Mouse (Mus musculus): ENCODE measurements around the gene Foxred2. TPM values are rescaled to one million over a fixed set of nuclear protein-coding genes. Genes with fewer than 3 reads are reported as not detected.

Gene Foxred2
- total RNA-seq (2021), result 1 to 10 TPM; 1.4 to 1.5 TPM
- long read RNA-seq, experiment 1, full-length matches to known transcripts, result 2 of 2 reads
- long read RNA-seq, experiment 1, partial matches to known transcripts, result 0 of 2 reads
- long read RNA-seq, experiment 1, other reads (novel, unspliced or antisense), result 0 of 2 reads
- long read RNA-seq, experiment 2, full-length matches to known transcripts, result 2 of 3 reads
- long read RNA-seq, experiment 2, partial matches to known transcripts, result 1 of 3 reads
- long read RNA-seq, experiment 2, other reads (novel, unspliced or antisense), result 0 of 3 reads

DNA sequence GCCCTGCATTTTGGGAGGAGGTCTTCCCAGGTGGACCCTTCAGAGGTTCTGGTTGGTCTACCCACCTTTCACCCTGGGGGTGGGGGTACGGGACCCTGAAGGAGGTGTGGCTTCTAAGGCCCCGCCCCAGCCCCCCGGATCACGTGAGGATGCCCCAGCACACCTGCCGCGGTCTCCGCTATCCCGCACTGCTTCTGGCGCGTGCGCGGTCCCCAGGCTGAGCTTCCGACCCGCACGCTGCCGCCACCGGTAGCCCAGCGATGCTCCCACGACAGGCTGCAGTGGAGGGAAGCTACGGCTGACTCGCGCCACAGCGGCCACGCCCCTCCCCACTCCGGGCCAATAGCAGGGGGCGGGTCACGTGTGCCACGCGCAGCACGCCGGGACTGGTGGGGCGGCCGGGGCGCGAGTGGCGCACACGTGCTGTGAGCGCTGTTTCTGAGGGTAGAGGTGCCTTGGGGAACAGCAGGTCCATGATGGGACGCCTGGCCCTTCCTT is at the start of gene Foxred2:
Gene Foxred2, minus strand, starts transcription at position 319 of the 498 bp plus-strand sequence.
- peak; percentile 71 to 83 for DNase-seq (ENCODE audit: low spot score in 2 of 2)

DNA sequence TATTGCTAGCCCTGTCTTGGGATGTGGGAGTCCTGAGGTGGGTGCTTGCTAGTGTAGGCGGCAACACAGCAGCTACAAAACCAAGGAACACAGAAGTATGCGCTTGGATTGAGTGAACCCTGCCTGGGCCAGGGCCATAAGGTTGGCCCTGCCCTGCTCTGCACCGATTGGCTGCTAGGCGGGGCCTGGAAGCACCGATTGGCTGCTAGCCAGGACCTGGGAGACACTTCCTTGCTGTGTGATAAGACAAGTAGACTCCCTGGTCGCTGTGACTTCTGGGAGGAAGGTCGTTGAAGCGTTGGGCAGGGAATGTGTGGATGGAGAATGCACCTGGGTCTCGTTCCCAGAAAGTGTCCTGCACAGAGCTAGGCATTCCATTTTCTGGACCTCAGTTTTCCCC is 47.4 kb upstream of the Foxred2 start:
- DNase-seq (ENCODE audit: low spot score in 2 of 2), result no peak

DNA sequence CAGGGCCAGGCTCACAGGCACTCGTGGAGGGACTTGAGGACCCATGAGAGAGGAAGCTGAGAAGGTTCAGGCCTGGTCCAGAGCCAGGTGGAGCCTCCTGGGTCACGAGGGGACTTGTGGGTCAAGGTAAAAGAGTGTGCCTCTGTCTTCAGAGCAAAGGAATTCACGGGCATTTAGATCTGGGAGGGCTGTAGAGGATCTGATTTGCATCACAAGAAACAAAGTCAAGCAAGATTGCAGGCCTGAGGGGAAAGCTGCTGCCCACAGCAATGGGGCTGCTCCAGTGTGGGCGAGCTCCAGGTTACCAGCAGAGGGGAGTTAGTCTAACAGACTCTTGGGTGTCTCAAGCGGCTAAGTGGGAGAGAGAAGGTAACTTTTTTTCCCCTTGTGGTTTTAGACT is 44.9 kb upstream of the Foxred2 start:
- no peak for DNase-seq (ENCODE audit: low spot score in 2 of 2)

DNA sequence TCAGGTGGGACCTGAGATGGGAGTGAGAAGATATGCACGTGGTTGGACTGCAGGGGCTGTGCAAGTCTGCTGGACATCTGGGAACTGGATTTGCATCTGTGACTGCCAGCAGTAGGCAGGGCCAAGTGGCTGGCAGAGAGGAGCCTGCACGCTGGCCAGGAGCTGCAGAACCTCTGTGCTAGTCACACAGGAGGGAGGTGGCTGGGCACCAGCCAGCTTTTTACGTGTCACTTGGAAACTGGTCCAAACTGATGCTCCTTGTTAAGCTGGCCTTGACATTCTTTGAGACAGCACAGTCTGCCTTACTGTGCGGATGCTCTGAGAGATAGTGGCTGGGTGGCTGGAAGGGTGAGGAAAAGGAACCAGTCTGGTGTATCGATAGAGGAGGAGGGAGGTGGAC is 32.0 kb upstream of the Foxred2 start:
- DNase-seq (ENCODE audit: low spot score in 2 of 2), result no peak

DNA sequence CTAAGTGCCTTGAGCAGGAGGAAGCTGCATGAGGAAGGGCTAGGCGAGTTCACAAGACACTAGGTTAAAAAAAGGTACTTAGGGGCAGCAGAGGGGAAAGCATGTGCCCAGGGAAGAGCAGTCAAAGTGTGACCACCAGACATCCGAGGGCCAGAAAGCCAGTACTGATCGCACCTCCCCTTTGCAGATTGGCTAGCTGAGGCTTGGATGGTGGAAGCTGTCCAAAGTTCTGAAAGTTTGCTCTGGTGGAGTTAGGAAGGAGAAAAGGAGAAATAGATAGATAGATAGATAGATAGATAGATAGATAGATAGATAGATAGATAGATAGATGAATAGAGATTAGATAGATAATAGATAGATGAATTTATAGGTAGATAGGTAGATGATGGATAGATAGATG is 26.9 kb upstream of the Foxred2 start:
- no peak for DNase-seq (ENCODE audit: low spot score in 2 of 2)

DNA sequence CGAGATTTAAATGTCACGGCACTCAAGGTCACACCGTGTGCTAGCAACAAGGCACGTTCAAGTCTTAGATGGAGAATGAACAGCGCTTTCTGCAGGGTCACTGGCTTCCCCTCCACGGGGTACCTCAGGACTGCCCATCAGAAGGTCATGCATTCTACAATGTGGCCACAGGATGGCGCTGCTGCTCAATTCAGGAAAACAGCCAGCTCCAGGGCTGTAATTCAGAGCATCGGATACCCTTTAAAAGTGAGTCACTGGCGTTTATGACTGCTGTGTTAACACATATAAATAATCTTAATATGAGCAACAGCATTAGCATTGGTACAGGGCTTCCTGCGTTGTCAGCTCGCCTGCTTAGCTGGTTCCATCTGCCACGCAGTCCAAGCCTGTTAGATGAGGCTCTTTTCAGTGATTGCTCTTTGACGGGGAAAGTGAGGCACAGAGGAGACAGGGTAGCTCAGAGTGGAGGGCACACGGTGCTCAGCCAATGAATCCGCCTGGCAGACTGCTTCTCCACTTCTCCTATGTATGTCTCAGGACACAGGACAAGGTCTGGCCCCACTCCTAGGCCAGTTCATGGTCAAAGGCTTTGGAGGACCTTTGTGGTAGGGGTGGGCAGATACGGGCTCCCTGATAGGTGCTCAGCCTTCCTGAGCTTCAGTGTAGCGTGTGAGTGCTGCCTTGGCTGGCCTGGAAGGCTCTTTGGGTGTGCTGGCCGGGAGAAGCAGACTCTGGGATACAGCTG is 25.8 kb upstream of the Foxred2 start:
- DNase-seq (ENCODE audit: low spot score in 2 of 2), result peak; percentile 37 to 48

DNA sequence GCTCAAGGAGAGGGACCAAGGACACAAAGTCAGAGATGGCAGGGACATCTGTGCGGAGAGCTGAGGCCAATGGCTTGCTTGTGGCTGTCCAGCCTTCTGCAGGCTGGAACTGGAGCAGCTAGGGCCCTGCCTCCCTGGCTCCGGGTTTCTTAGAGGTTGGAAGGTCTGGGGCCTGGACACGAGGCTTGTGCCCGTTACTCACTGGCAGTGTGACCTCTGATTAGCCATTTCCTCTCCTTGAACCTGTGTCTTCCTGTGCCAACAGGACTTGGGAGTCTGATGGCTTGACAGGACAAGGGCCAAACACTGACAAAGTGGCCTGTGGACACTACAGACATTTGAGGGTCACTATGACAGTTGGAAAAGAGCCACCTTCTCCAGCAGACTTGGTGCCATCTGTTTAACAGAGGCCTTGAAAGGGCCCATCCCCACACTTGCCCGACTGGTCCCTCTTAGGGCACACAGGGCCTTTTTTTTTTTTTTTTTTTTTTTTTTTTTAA is 24.7 kb upstream of the Foxred2 start:
- DNase-seq (ENCODE audit: low spot score in 2 of 2), result no peak

DNA sequence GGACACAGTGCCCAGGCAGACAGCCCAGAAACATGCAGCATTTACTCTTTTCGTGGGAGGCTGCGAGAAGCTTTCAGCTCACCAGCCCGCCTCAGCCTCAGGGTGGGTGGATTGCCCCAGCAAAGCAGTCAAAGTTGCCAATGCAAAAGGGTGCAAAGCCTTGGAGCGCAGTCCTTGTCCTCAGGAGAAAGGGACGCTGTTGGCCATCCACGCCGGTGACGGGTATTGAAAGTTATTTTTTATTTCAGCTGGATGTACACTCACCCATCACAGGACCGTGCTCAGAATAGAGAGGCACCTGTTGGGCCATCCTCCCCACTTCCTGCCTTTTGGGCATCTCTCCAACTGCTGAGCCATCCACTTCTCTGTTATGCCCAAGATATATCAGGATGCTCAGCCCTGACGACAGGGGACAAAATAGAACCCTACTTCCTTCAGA is 22.9 kb upstream of the Foxred2 start:
- DNase-seq (ENCODE audit: low spot score in 2 of 2), result no peak

DNA sequence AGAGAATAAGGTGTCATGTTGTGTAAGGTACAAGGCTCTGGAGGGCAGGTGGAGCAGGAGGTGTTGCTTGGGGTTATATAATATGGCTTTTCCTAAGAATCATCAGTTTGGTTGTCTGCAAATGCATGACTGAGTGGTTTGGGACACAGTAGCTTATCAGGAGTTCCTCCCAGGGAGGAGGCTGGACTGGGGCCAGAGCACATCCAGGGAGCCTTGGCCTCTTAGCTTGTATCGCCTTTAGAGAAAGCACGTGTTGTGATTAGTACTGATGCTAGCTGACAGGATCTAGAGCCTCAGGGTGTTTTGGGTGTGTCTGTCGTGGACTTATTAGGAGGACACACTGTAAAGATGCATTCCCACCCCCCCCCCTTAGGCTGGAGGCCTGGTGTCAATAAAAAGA is 21.1 kb upstream of the Foxred2 start:
- DNase-seq (ENCODE audit: low spot score in 2 of 2), result no peak

DNA sequence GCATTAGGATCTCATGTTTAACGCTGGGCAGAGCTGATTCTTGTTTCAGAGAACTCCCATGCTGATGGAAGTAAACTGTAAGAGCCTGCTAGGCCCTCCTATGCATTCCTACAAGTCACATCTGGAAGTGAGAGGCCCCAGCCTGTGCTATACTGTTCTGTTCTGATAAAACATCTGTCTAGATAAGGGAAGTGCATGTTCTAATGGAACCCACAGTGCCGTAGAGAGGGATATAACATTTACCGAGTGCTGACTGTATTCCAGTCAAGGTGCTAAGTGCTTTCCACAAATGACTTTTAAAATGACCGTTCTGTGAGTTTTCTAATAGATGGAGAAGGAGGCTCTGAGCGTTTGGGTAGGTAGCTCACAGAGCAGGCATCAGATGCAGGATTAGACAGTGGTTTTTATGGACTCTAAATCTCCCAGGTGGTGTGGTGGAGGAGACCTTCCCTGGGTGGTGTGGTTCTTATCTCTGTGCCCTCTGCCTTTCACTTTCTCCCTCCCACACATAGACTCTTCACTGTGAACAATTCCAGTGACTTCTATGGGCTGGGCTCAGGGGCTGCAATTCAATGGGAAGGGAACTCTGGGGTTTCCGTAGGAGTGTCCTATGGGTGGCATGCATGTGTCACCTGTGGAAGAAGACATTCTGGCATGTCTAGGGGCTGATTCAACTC is 17.8 kb upstream of the Foxred2 start:
- no peak for DNase-seq (ENCODE audit: low spot score in 2 of 2)

DNA sequence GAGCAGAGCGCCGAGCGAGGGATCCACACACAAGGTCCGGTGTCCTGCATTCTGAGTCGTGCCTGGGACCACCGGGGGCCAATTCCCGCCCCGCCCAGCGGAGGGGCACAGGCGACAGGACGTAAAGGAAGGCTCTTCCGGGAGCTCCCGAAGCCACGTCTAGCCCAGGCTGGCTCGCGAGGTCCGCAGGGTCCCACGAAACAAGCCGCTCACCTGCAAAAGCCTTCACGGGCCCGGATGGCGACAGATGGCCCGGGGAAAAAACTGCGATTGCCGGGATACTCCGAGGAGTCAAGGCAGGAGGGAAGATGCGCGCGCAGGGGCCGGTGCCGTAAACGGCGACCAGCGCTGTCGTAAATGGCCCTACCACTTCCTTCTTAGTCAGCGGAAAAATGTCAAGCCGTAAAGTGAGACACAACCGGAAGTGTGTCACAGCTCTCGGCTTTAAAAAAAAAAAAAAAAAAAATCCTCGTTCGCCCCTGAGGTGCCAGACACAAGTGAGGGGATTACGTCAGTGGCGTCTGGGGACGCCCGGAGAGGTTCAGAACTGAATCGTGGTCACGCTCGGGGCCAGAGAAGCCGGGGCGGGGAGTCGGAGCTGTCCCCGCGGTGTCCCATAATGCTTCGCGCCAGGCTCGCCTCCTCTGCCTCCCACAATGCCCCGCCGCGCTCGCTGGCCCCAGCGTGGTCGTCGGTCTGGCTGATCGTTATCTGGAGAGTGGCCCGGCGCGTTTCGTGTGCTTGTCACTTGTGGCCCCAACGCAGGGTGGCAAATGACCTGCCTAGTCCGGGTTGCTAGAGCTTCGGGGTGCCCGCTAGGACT is 14.2 kb upstream of the Foxred2 start, which contains the start of gene Eif3d:
Gene Eif3d, minus strand, starts transcription at position 344 of the 823 bp plus-strand sequence.
- DNase-seq (ENCODE audit: low spot score in 2 of 2), result peak; percentile 97

DNA sequence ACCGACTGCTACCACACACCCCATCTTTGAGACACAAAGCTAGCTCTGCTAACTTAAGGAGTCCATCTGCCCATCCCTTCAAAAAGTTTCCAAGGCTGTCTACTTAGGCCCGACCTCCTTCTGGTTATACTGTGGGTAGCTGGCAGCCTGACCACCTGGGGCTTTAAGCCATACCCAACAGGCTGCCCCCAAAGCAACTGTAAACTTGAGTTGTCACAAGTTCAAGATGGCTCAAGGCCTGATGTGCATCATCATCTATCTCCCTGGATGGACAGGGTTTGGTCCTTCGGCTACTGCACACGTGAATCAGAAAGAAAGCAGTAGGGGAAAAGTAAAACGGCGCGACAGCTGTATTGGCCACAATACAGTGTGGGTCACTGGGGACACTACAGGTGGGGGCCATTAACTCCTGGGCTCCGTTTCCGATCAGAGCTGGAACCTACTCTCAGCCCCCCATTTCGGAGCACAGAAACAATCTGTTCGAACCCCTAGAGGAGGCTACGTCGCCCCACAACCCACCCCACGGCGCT is 13.5 kb upstream of the Foxred2 start:
- no peak for DNase-seq (ENCODE audit: low spot score in 2 of 2)

DNA sequence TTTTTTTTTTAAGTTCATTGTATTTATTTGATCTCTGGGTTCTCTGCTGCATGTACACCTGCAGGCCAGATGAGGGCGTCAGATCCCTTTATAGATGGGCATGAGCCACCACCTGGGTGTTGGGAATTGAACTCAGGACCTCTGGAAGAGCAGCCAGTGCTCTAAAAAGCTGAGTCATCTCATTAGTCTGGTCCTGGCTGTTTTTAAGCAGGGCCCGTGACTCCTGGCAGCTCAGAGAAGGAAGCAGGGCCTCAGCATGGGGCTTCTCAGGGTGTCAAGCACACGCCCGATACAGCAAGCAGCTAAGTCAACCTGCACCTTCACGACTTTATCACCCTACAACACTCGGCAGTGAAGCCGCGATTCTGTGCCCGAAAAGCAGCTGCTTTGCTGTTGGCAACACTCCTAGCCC is 8.6 kb upstream of the Foxred2 start:
- no peak for DNase-seq (ENCODE audit: low spot score in 2 of 2)

DNA sequence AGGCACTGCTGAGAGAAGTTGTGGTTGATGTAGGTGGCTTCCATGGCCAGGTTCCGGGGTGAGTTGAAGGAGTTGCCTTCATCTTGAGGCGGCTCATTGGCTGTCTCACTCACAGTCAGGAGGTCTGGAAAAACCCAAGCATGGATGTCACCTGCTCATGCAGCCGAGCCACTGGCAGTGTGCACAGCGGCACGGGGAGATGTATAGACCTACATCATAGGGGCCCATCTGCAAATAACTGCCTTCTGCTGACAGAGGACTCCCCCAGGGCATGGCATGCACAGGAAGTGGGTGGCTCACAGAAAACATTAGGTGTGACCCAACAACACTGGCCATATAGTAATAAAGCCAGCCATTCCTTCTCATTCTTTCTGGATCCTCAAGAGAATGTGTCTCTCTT is 5.9 kb upstream of the Foxred2 start:
- no peak for DNase-seq (ENCODE audit: low spot score in 2 of 2)

DNA sequence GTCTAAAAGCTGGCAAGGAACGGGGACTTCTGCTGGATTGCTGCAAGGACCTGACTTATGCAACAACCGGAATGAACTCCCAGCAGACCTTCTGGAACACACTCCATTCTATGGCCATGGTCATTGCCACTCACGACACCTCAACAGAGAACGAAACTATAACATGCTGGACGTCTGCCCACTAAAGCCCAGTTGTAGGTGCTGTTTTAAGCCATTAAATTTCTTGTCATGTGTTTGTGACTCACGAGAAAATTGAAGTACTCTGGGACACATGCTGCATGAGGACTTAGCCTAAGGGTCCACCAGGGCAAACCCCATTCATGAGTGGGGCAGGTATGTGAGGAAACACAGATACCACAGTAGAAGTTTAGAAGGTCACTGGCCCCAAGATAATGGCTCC is 4.2 kb upstream of the Foxred2 start:
- no peak for DNase-seq (ENCODE audit: low spot score in 2 of 2)

DNA sequence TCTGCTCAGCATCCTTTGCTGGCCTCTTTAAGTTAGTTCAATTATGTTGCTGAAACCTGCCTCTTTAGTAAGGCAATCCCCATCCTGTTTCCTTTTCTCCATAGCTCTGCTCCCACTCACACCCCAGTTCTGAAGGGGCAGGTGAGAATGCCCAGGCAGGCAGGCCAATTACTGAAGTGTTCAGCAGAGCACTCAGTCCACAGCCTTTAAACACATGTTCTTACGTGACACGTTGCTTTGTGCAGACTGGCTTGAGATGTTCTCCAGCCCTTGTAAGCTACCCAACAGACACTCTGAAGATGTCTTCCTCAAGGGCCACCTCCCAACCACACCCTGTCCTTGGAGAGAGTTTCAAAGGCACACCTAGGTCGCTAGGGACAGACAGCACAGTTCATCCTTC is 1.5 kb upstream of the Foxred2 start:
- no peak for DNase-seq (ENCODE audit: low spot score in 2 of 2)

DNA sequence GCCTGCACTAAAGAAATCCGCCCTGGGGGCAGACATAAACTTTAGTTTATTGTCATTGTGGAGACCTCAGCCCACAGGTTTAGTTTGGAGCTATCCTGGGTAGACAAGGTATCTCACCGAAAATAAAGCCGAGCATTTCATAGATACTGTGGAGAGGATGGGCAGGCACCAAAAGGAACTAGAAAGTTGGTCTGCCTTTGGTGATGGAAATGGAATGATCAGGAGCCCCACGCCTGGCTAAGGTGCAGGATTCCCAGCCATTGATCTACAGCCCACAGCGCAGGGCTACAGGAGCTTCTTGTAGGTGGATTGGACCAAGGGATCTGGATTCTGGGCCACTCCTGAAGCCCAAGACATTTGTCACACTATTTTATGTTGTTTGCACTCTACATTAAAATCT is 1.1 kb upstream of the Foxred2 start:
- no peak for DNase-seq (ENCODE audit: low spot score in 2 of 2)

DNA sequence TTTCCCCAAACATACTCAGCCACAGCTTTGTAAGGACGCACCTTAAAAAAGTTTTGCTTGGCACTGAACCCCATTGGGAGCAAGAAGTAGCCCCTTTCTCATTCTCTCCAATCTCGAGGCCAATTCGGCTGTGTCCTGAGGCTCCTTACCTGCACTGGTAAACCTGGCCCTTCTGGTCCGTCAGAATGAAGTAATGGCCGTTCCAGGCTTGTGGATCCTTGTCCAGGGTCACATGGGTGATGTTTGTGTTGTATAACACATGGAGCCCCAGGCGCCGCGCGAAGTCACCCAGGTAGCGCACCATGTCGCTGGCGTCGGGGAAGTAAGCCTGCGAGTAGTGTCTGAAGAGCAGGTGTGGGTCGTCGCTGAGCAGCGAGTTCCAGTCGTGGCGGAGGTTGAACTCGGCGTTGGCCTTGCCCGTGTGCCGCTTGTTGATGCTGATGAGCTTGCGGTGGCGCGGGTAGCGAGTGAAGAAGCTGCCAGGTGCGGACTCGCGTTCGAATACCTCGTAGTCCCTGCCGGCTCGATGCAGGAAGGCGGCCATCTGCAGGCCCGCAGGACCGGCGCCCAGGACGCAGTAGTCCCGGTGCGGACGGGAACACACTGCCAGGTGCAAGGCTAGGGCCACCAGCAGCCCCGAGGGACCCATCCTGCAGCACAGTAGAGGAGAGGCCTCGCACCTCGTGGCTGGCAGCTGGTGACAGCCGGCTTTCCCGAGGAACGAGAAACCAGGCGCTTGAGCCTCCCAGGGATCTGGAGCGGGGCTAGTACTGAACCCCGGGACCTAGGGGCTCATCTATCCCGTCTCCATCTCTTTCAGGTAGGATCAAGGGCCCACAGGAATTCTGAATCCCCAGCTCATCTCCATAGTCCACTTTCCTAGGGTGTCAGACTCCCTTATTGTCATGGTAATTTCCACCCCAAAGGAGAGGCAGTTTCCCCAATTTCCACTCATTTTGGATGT is 800 bp downstream of the Foxred2 start:
- peak in 1 of 2 experiments; percentile 23 for DNase-seq (ENCODE audit: low spot score in 2 of 2)

DNA sequence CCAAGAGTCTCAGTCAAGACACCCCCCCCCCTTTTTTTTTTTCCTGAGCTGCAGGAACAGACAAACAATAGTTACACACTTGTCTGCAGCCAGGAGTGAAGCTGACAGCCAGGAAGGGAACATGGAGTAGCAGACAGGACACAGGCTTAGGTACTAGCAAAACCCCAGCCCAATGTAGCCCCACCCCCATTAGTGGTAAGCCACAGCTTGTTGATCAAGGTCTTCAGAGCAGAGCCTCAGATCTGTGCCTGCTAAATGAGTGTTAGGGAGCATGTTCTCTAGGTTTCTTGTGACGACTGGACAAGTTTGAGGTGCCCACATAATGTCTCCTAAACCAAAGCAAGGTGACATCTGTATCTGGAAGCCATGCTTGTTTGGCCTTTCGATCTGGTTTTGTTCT is 2.2 kb downstream of the Foxred2 start:
- no peak for DNase-seq (ENCODE audit: low spot score in 2 of 2)
